Mouse (Mus musculus) heart, adult 11 months (tissue): Measurements from ENCODE around the gene Lix1.

Experiments
- DNase-seq: peaks from one replicate; pipeline ENCODE4 v3.0.0; 2022

The Lix1 gene

GRCm38 (mm10) chr17:17499278-17499677 is 96.8 kb downstream of the Lix1 start:
- DNase-seq: no peak

- no peak for DNase-seq
Observed at GRCm38 (mm10) chr17:17506677-17507076, 104.2 kb downstream of the Lix1 start.
